Mouse (Mus musculus): ENCODE data around the gene Tmem150a. TPM values are rescaled to one million over a fixed set of nuclear protein-coding genes. Genes with fewer than 3 reads are reported as not detected.

Tmem150a gene
- polyA plus RNA-seq, 1 experiment from 2014 or later: 7.7 TPM

GRCm38 (mm10) chr6:72364985-72365384 is 9.7 kb downstream of the Tmem150a start:
- H3K9me3 ChIP-seq (ENCODE audit: control insufficient read depth, low read length): no peaks in the 10 kb centered on the region
- peaks cover 9% of the 10 kb centered on the region for H3K4me1 ChIP-seq (replicated peaks; ENCODE audit: control insufficient read depth, insufficient read depth)
- no peak for DNase-seq (ENCODE audit: low spot score)
- H3K4me3 ChIP-seq (ENCODE audit: low read depth, low read length): no peak overlapping the region
- H3K36me3 ChIP-seq (ENCODE audit: control insufficient read depth, insufficient read depth, low read length): no peaks in the 10 kb centered on the region
- no peak for TF ChIP-seq CTCF (IDR thresholded peaks at IDR 0.05; ENCODE audit: low read depth)
- TF ChIP-seq EP300 (optimal IDR thresholded peaks at IDR 0.05): no peak
- WGBS: 70% methylated on average over 6 of the region's 6 CpGs
- ATAC-seq (ENCODE audit: low FRiP score, low TSS enrichment): no peak
- no peak overlapping the region for H3K4me2 ChIP-seq (replicated peaks; ENCODE audit: low read depth)
- H3K9ac ChIP-seq (ENCODE audit: low read length): no peak overlapping the region
- H3K27me3 ChIP-seq (ENCODE audit: control insufficient read depth, insufficient read depth, low read length): no peaks in the 10 kb centered on the region
- H3K27ac ChIP-seq (replicated peaks): no peak overlapping the region

- Histone ChIP-seq H3K4me3 (ENCODE audit: low read depth, low read length) (no peak overlapping the region), H3K9me3 (ENCODE audit: control insufficient read depth, low read length) (no peaks in the 10 kb centered on the region), H3K27me3 (ENCODE audit: control insufficient read depth, insufficient read depth, low read length) (no peaks in the 10 kb centered on the region), H3K36me3 (ENCODE audit: control insufficient read depth, insufficient read depth, low read length) (no peaks in the 10 kb centered on the region), H3K27ac (replicated peaks) (no peak overlapping the region), H3K4me2 (replicated peaks; ENCODE audit: low read depth) (no peak overlapping the region), H3K9ac (ENCODE audit: low read length) (no peak overlapping the region), H3K4me1 (replicated peaks; ENCODE audit: control insufficient read depth, insufficient read depth) (peaks cover 7% of the 10 kb centered on the region)
- ATAC-seq (ENCODE audit: low FRiP score, low TSS enrichment) (no peak), DNase-seq (ENCODE audit: low spot score) (no peak)
- 64% methylated on average over 3 of the region's 3 CpGs for WGBS
- TF ChIP-seq EP300 (optimal IDR thresholded peaks at IDR 0.05) (no peak), CTCF (IDR thresholded peaks at IDR 0.05; ENCODE audit: low read depth) (no peak)
Observed at GRCm38 (mm10) chr6:72366304-72366703, 11.1 kb downstream of the Tmem150a start.

- Histone ChIP-seq H3K9ac (ENCODE audit: low read length) (no peak within 1 kb of the TSS), H3K36me3 (ENCODE audit: control insufficient read depth, insufficient read depth, low read length) (no peaks in the 10 kb centered on the region), H3K4me2 (replicated peaks; ENCODE audit: low read depth) (no peak within 1 kb of the TSS), H3K27me3 (ENCODE audit: control insufficient read depth, insufficient read depth, low read length) (no peaks in the 10 kb centered on the region), H3K4me3 (ENCODE audit: low read depth, low read length) (no peak within 1 kb of the TSS), H3K4me1 (replicated peaks; ENCODE audit: control insufficient read depth, insufficient read depth) (peaks cover 6% of the 10 kb centered on the region; the same call in 1 of the 2 replicates), H3K27ac (replicated peaks) (no peak within 1 kb of the TSS), H3K9me3 (ENCODE audit: control insufficient read depth, low read length) (no peaks in the 10 kb centered on the region)
- ATAC-seq (ENCODE audit: low FRiP score, low TSS enrichment): no peak
- 75% methylated on average over 4 of the region's 4 CpGs for WGBS
- TF ChIP-seq CTCF (IDR thresholded peaks at IDR 0.05; ENCODE audit: low read depth): no peak
- DNase-seq (ENCODE audit: low spot score): no peak
Observed at GRCm38 (mm10) chr6:72366844-72367443, 11.7 kb downstream of the Tmem150a start, which contains the start of gene Rnf181. Gene Rnf181 (minus strand): TSS chr6:72366956.

- Histone ChIP-seq H3K4me3 (ENCODE audit: low read depth, low read length) (no peak overlapping the region), H3K36me3 (ENCODE audit: control insufficient read depth, insufficient read depth, low read length) (no peaks in the 10 kb centered on the region), H3K9me3 (ENCODE audit: control insufficient read depth, low read length) (no peaks in the 10 kb centered on the region), H3K4me1 (replicated peaks; ENCODE audit: control insufficient read depth, insufficient read depth) (peaks cover 6% of the 10 kb centered on the region; the same call in 1 of the 2 replicates), H3K27me3 (ENCODE audit: control insufficient read depth, insufficient read depth, low read length) (no peaks in the 10 kb centered on the region), H3K4me2 (replicated peaks; ENCODE audit: low read depth) (no peak overlapping the region), H3K27ac (replicated peaks) (no peak overlapping the region), H3K9ac (ENCODE audit: low read length) (no peak overlapping the region)
- TF ChIP-seq CTCF (IDR thresholded peaks at IDR 0.05; ENCODE audit: low read depth) (no peak), EP300 (optimal IDR thresholded peaks at IDR 0.05) (no peak)
- DNase-seq (ENCODE audit: low spot score): no peak
- WGBS: 81% methylated on average over 4 of the region's 4 CpGs
- ATAC-seq (ENCODE audit: low FRiP score, low TSS enrichment): no peak
Observed at GRCm38 (mm10) chr6:72367460-72367974, 12.3 kb downstream of the Tmem150a start.

- DNase-seq (ENCODE audit: low spot score): no peak
- H3K9me3 ChIP-seq (ENCODE audit: control insufficient read depth, low read length): no peaks in the 10 kb centered on the region
- H3K4me3 ChIP-seq (ENCODE audit: low read depth, low read length): no peak overlapping the region
- H3K27ac ChIP-seq (replicated peaks): peak overlapping the region; percentile 76; the same call in 1 of the 2 replicates
- no peaks in the 10 kb centered on the region for H3K36me3 ChIP-seq (ENCODE audit: control insufficient read depth, insufficient read depth, low read length)
- 83% methylated on average over 4 of the region's 4 CpGs for WGBS
- ATAC-seq (ENCODE audit: low FRiP score, low TSS enrichment): no peak
- H3K9ac ChIP-seq (ENCODE audit: low read length): no peak overlapping the region
- H3K27me3 ChIP-seq (ENCODE audit: control insufficient read depth, insufficient read depth, low read length): no peaks in the 10 kb centered on the region
- H3K4me1 ChIP-seq (replicated peaks; ENCODE audit: control insufficient read depth, insufficient read depth): peaks cover 6% of the 10 kb centered on the region; the same call in 1 of the 2 replicates
- TF ChIP-seq CTCF (IDR thresholded peaks at IDR 0.05; ENCODE audit: low read depth): peak; percentile 49
- no peak for TF ChIP-seq EP300 (optimal IDR thresholded peaks at IDR 0.05)
- no peak overlapping the region for H3K4me2 ChIP-seq (replicated peaks; ENCODE audit: low read depth)
Observed at GRCm38 (mm10) chr6:72369557-72369956, 14.3 kb downstream of the Tmem150a start.

GRCm38 (mm10) chr6:72370091-72370490 is 14.8 kb downstream of the Tmem150a start:
- peak overlapping the region; percentile 76 for H3K27ac ChIP-seq (replicated peaks)
- H3K9me3 ChIP-seq (ENCODE audit: control insufficient read depth, low read length): no peaks in the 10 kb centered on the region
- H3K9ac ChIP-seq (ENCODE audit: low read length): no peak overlapping the region
- no peaks in the 10 kb centered on the region for H3K36me3 ChIP-seq (ENCODE audit: control insufficient read depth, insufficient read depth, low read length)
- 54% methylated on average over 12 of the region's 12 CpGs for WGBS
- H3K27me3 ChIP-seq (ENCODE audit: control insufficient read depth, insufficient read depth, low read length): no peaks in the 10 kb centered on the region
- peak; percentile 31 for ATAC-seq (ENCODE audit: low FRiP score, low TSS enrichment)
- no peak for TF ChIP-seq EP300 (optimal IDR thresholded peaks at IDR 0.05)
- no peak for TF ChIP-seq CTCF (IDR thresholded peaks at IDR 0.05; ENCODE audit: low read depth)
- no peak overlapping the region for H3K4me3 ChIP-seq (ENCODE audit: low read depth, low read length)
- H3K4me1 ChIP-seq (replicated peaks; ENCODE audit: control insufficient read depth, insufficient read depth): peaks cover 6% of the 10 kb centered on the region; the same call in 1 of the 2 replicates
- no peak overlapping the region for H3K4me2 ChIP-seq (replicated peaks; ENCODE audit: low read depth)
- DNase-seq (ENCODE audit: low spot score): no peak
